Mouse (Mus musculus) liver, embryonic 18 days (tissue): ENCODE measurements around the gene Vmn2r59. TPM values are rescaled to one million over a fixed set of nuclear protein-coding genes. Genes with fewer than 3 reads are reported as not detected.

Experiments used
- polyA plus RNA-seq: library from polyadenylated mRNA; depleted of rRNA; stranded (reverse); fragments of >200 nt; gene quantifications from 2 replicates; pipeline ENCODE4 v1.2.3, GENCODE M21; 2012; rRNA removed

Vmn2r59 gene
- polyA plus RNA-seq = not detected in 2 replicates

DNA sequence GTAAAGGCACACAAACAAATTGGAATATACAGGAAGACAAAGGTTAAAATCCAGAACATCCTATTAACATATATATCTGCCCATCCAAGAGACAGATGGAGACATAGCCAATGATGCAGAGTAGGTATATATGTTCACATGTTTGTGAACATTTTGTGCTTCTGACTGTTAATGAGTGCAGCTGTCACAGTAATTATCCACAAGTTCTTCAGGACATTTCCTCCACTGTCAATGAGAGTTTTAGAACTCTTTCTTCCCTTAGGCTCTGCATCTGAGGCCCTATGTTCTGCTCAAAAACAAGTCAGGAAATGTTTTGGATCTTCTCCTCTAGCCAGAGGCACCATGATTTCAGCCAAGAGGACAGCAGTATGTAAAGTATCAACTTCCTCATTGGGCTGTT is at the start of gene Vmn2r59:
Vmn2r59 (minus strand) TSS at position 101 of the 400 bp plus-strand sequence.

DNA sequence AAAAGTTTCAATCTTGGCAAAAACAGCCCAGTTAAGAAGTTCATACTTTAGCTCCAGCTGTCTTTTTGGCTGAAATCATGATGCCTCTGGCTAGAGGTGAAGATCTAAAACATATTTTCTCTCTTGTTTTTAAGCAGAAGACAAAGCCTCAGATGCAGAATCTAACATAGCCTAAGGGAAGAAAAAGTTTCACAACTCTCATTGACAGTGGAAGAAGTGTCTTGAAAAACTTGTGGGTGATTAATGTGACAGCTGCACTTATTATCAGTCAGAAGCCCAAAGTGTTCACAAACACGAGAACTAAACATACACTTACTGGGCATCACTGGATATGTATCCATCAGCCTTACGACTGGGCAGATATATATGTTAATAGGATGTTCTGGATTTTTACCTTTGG is 48.6 kb upstream of the Vmn2r59 start, which contains the start of gene Vmn2r60:
Vmn2r60 (plus strand) TSS at position 301 of the 400 bp plus-strand sequence.

Other genes with a start within 250 kb of the Vmn2r59 start
- not detected in 2 replicates for gene Vmn2r58, start 186.3 kb downstream of the Vmn2r59 start, polyA plus RNA-seq
- gene Vmn2r60, start 48.7 kb upstream of the Vmn2r59 start, polyA plus RNA-seq = not detected in 2 replicates
- gene Vmn2r61, start 201.0 kb upstream of the Vmn2r59 start, polyA plus RNA-seq = not detected in 2 replicates